Comparison of ENCODE assay signal across 8 mouse cellular contexts in genomic region chr7:28393272-28393951, GRCm38 (mm10). TPM values are rescaled to one million over a fixed set of nuclear protein-coding genes. Genes with fewer than 3 reads are reported as not detected.
DNase-seq lines count a peak whose midpoint lies in the region; ATAC-seq and TF ChIP-seq lines count a peak whose summit lies in the region.

No protein-coding gene starts in this region.

- intact Hi-C loops in left cerebral cortex, postnatal 14 days (cut with DNase I) = no loop called here

- no peaks in the 10 kb centered on the region for H3K27me3 ChIP-seq in lung, postnatal 0 days (replicated peaks; ENCODE audit: insufficient read depth, low read length)
- no peaks in the 10 kb centered on the region for H3K27me3 ChIP-seq in embryonic facial prominence, embryonic 14.5 days (replicated peaks; ENCODE audit: control insufficient read depth, insufficient read depth, low read length)
- no peaks in the 10 kb centered on the region for H3K27me3 ChIP-seq in intestine, embryonic 14.5 days (replicated peaks; ENCODE audit: control insufficient read depth, insufficient read depth, low read length)
- no peaks in the 10 kb centered on the region for H3K27me3 ChIP-seq in neural tube, embryonic 13.5 days

- TF ChIP-seq CTCF in lung, postnatal 0 days (IDR thresholded peaks at IDR 0.05) = no peak

- 5% methylated on average over 22 of the region's 22 CpGs for WGBS in lung, postnatal 0 days
- WGBS in embryonic facial prominence, embryonic 14.5 days = 4% methylated on average over 21 of the region's 22 CpGs
- WGBS in intestine, embryonic 14.5 days = 10% methylated on average over 22 of the region's 22 CpGs
- WGBS in neural tube, embryonic 13.5 days = 7% methylated on average over 22 of the region's 22 CpGs

- TF ChIP-seq EP300 in lung, postnatal 0 days (IDR thresholded peaks at IDR 0.05) = no peak

- no peaks in the 10 kb centered on the region for H3K9me3 ChIP-seq in lung, postnatal 0 days (ENCODE audit: low read length)
- no peaks in the 10 kb centered on the region for H3K9me3 ChIP-seq in embryonic facial prominence, embryonic 14.5 days (ENCODE audit: control insufficient read depth, low read length)
- H3K9me3 ChIP-seq in intestine, embryonic 14.5 days (ENCODE audit: control insufficient read depth, low read length) = no peaks in the 10 kb centered on the region
- no peaks in the 10 kb centered on the region for H3K9me3 ChIP-seq in neural tube, embryonic 13.5 days

- H3K27ac ChIP-seq in lung, postnatal 0 days (ENCODE audit: low read length) = peak overlapping the region; percentile 68
- H3K27ac ChIP-seq in embryonic facial prominence, embryonic 14.5 days (replicated peaks; ENCODE audit: low read depth, low read length) = peak overlapping the region; percentile 84
- peak overlapping the region; percentile 76; the same call in 1 of the 2 replicates for H3K27ac ChIP-seq in intestine, embryonic 14.5 days (ENCODE audit: low read depth)
- H3K27ac ChIP-seq in neural tube, embryonic 13.5 days (replicated peaks) = peak overlapping the region; percentile 79

- H3K36me3 ChIP-seq in lung, postnatal 0 days (ENCODE audit: insufficient read depth, low read length) = peaks cover 34% of the 10 kb centered on the region
- H3K36me3 ChIP-seq in embryonic facial prominence, embryonic 14.5 days (ENCODE audit: control insufficient read depth, insufficient read depth, low read length) = peaks cover 58% of the 10 kb centered on the region
- peaks cover 60% of the 10 kb centered on the region for H3K36me3 ChIP-seq in intestine, embryonic 14.5 days (ENCODE audit: control insufficient read depth, insufficient read depth, low read length)
- peaks cover 63% of the 10 kb centered on the region for H3K36me3 ChIP-seq in neural tube, embryonic 13.5 days

- peak overlapping the region; percentile 72 for H3K9ac ChIP-seq in lung, postnatal 0 days (replicated peaks; ENCODE audit: low read depth)
- peak overlapping the region; percentile 88 for H3K9ac ChIP-seq in embryonic facial prominence, embryonic 14.5 days (ENCODE audit: low read depth, low read length)
- H3K9ac ChIP-seq in intestine, embryonic 14.5 days (ENCODE audit: low read length) = peak overlapping the region; percentile 79
- peak overlapping the region; percentile 91 for H3K9ac ChIP-seq in neural tube, embryonic 13.5 days

- H3K4me2 ChIP-seq in lung, postnatal 0 days (replicated peaks; ENCODE audit: low read depth, low read length) = peak overlapping the region; percentile 90
- peak overlapping the region; percentile 92 for H3K4me2 ChIP-seq in embryonic facial prominence, embryonic 14.5 days (ENCODE audit: low read depth, low read length)
- H3K4me2 ChIP-seq in intestine, embryonic 14.5 days (ENCODE audit: low read length) = peak overlapping the region; percentile 89
- H3K4me2 ChIP-seq in neural tube, embryonic 13.5 days = peak overlapping the region; percentile 96

- peak overlapping the region; percentile 79 for H3K4me3 ChIP-seq in lung, postnatal 0 days (ENCODE audit: low read depth, low read length)
- H3K4me3 ChIP-seq in embryonic facial prominence, embryonic 14.5 days (ENCODE audit: low read depth, low read length) = peak overlapping the region; percentile 94
- H3K4me3 ChIP-seq in intestine, embryonic 14.5 days (ENCODE audit: low read depth, low read length) = peak overlapping the region; percentile 98
- H3K4me3 ChIP-seq in neural tube, embryonic 13.5 days = peak overlapping the region; percentile 85

- H3K4me1 ChIP-seq in lung, postnatal 0 days (ENCODE audit: insufficient read depth, low read depth, low read length) = peaks cover 5% of the 10 kb centered on the region; the same call in 1 of the 2 replicates
- H3K4me1 ChIP-seq in embryonic facial prominence, embryonic 14.5 days (ENCODE audit: control insufficient read depth, insufficient read depth, low read length) = peaks cover 8% of the 10 kb centered on the region
- peaks cover 13% of the 10 kb centered on the region for H3K4me1 ChIP-seq in intestine, embryonic 14.5 days (replicated peaks; ENCODE audit: control insufficient read depth, insufficient read depth, low read length)
- peaks cover 26% of the 10 kb centered on the region for H3K4me1 ChIP-seq in neural tube, embryonic 13.5 days (replicated peaks)

- ATAC-seq in lung, postnatal 0 days = no peak
- no peak for ATAC-seq in embryonic facial prominence, embryonic 14.5 days (ENCODE audit: low read depth)
- no peak for ATAC-seq in intestine, embryonic 14.5 days (replicated peaks; ENCODE audit: low FRiP score, low TSS enrichment, low read depth)
- ATAC-seq in neural tube, embryonic 13.5 days (ENCODE audit: low read depth) = no peak; the same call in 1 of the 2 replicates

- DNase-seq in lung, postnatal 0 days (ENCODE audit: low spot score) = no peak
- DNase-seq in lung, postnatal 25 days (ENCODE audit: low spot score) = no peak
- no peak for DNase-seq in embryonic facial prominence, embryonic 14.5 days (ENCODE audit: low spot score)
- no peak for DNase-seq in intestine, embryonic 14.5 days (ENCODE audit: low spot score)
- no peak for DNase-seq in gastrocnemius, postnatal 25 days
- DNase-seq in left cerebral cortex, postnatal 14 days (ENCODE audit: low spot score in 2 of 2) = no peak
- DNase-seq in urinary bladder, postnatal 10 days (ENCODE audit: low spot score) = no peak

RNA-seq across cellular contexts. Expression of gene Paf1, which starts 0.7 kb away (rescaled TPM):
- 49.1 and 55.0 TPM in 2 replicates for polyA plus RNA-seq in lung, postnatal 0 days (2015; fragmentation: Nextera tagmentation; extraction: Ambion mirVana)
- 52.1 and 54.1 TPM in 2 replicates for polyA plus RNA-seq in embryonic facial prominence, embryonic 14.5 days (2014; fragmentation: Nextera tagmentation; extraction: Ambion mirVana)
- 64.4 and 71.6 TPM in 2 replicates for polyA plus RNA-seq in intestine, embryonic 14.5 days (2014; fragmentation: Nextera tagmentation; extraction: Ambion mirVana)
- polyA plus RNA-seq in neural tube, embryonic 13.5 days (2015; fragmentation: Nextera tagmentation; extraction: Ambion mirVana) = 99.8 and 103 TPM in 2 replicates
- total RNA-seq in gastrocnemius, postnatal 25 days (2021) = 10 to 100 TPM; 24.9 to 29.4 TPM
- 10 to 100 TPM; 59.9 to 60.0 TPM for total RNA-seq in left cerebral cortex, postnatal 14 days (2021)

RNA-seq across cellular contexts. Expression of gene Med29, which starts 0.9 kb away (rescaled TPM):
- polyA plus RNA-seq in lung, postnatal 0 days (2015; fragmentation: Nextera tagmentation; extraction: Ambion mirVana) = 29.9 and 30.2 TPM in 2 replicates
- 44.1 and 48.2 TPM in 2 replicates for polyA plus RNA-seq in embryonic facial prominence, embryonic 14.5 days (2014; fragmentation: Nextera tagmentation; extraction: Ambion mirVana)
- 53.3 and 60.2 TPM in 2 replicates for polyA plus RNA-seq in intestine, embryonic 14.5 days (2014; fragmentation: Nextera tagmentation; extraction: Ambion mirVana)
- polyA plus RNA-seq in neural tube, embryonic 13.5 days (2015; fragmentation: Nextera tagmentation; extraction: Ambion mirVana) = 35.7 and 45.4 TPM in 2 replicates
- total RNA-seq in gastrocnemius, postnatal 25 days (2021) = 10 to 100 TPM; 19.6 to 20.2 TPM
- 10 to 100 TPM; 18.0 to 19.8 TPM for total RNA-seq in left cerebral cortex, postnatal 14 days (2021)

RNA-seq across cellular contexts. Expression of gene Zfp36, which starts 13.4 kb away (rescaled TPM):
- polyA plus RNA-seq in lung, postnatal 0 days (2015; fragmentation: Nextera tagmentation; extraction: Ambion mirVana) = 48.3 and 55.7 TPM in 2 replicates
- 13.5 and 14.4 TPM in 2 replicates for polyA plus RNA-seq in embryonic facial prominence, embryonic 14.5 days (2014; fragmentation: Nextera tagmentation; extraction: Ambion mirVana)
- polyA plus RNA-seq in intestine, embryonic 14.5 days (2014; fragmentation: Nextera tagmentation; extraction: Ambion mirVana) = 19.0 and 21.9 TPM in 2 replicates
- 4.9 and 6.5 TPM in 2 replicates for polyA plus RNA-seq in neural tube, embryonic 13.5 days (2015; fragmentation: Nextera tagmentation; extraction: Ambion mirVana)
- total RNA-seq in gastrocnemius, postnatal 25 days (2021) = 1 to 10 TPM; 7.3 to 7.6 TPM
- 1 to 10 TPM; 1.5 to 3.3 TPM for total RNA-seq in left cerebral cortex, postnatal 14 days (2021)

RNA-seq across cellular contexts. Expression of gene Plekhg2, which starts 21.0 kb away (rescaled TPM):
- 22.4 and 26.7 TPM in 2 replicates for polyA plus RNA-seq in lung, postnatal 0 days (2015; fragmentation: Nextera tagmentation; extraction: Ambion mirVana)
- polyA plus RNA-seq in embryonic facial prominence, embryonic 14.5 days (2014; fragmentation: Nextera tagmentation; extraction: Ambion mirVana) = 41.1 and 51.3 TPM in 2 replicates
- polyA plus RNA-seq in intestine, embryonic 14.5 days (2014; fragmentation: Nextera tagmentation; extraction: Ambion mirVana) = 54.3 and 68.4 TPM in 2 replicates
- polyA plus RNA-seq in neural tube, embryonic 13.5 days (2015; fragmentation: Nextera tagmentation; extraction: Ambion mirVana) = 33.8 and 35.8 TPM in 2 replicates
- 1 to 10 TPM; 4.7 to 7.3 TPM for total RNA-seq in gastrocnemius, postnatal 25 days (2021)
- 10 to 100 TPM; 10.1 to 10.3 TPM for total RNA-seq in left cerebral cortex, postnatal 14 days (2021)

RNA-seq across cellular contexts. Expression of gene Rps16, which starts 43.0 kb away (rescaled TPM):
- polyA plus RNA-seq in lung, postnatal 0 days (2015; fragmentation: Nextera tagmentation; extraction: Ambion mirVana) = 623 and 695 TPM in 2 replicates
- polyA plus RNA-seq in embryonic facial prominence, embryonic 14.5 days (2014; fragmentation: Nextera tagmentation; extraction: Ambion mirVana) = 1,196 and 1,252 TPM in 2 replicates
- polyA plus RNA-seq in intestine, embryonic 14.5 days (2014; fragmentation: Nextera tagmentation; extraction: Ambion mirVana) = 1,380 and 1,495 TPM in 2 replicates
- polyA plus RNA-seq in neural tube, embryonic 13.5 days (2015; fragmentation: Nextera tagmentation; extraction: Ambion mirVana) = 533 and 537 TPM in 2 replicates
- 100 to 1,000 TPM; 361 to 390 TPM for total RNA-seq in gastrocnemius, postnatal 25 days (2021)
- 100 to 1,000 TPM; 481 to 507 TPM for total RNA-seq in left cerebral cortex, postnatal 14 days (2021)
